Mouse (Mus musculus) midbrain, embryonic 12.5 days (tissue): ENCODE results near the gene Pou2f2. TPM values are rescaled to one million over a fixed set of nuclear protein-coding genes. Genes with fewer than 3 reads are reported as not detected.
A peak's percentile ranks its signal among the peaks of the same experiment; 100 is the strongest.

ENCODE experiments used
- ATAC-seq: fragments of 200-750 bp; cut with Nextera tagmentation; 2 replicates; pipeline ENCODE4 v1.8.0; 2017; ENCODE audit warnings: low read depth, moderate TSS enrichment, moderate library complexity; ENCODE audit not compliant: low FRiP score
- H3K27ac ChIP-seq: fragments of 300-500 bp; sonication (generic); replicated peaks from 2 replicates; pipeline ENCODE4 v1.5.1; 2016; ENCODE audit warnings: mild to moderate bottlenecking
- H3K27me3 ChIP-seq: fragments of 300-500 bp; sonication (generic); 2 replicates; pipeline ENCODE4 v1.6.1; 2016; ENCODE audit warnings: mild to moderate bottlenecking
- H3K36me3 ChIP-seq: fragments of 300-500 bp; sonication (generic); 2 replicates; pipeline ENCODE4 v1.6.1; 2016
- H3K4me1 ChIP-seq: fragments of 300-500 bp; sonication (generic); 2 replicates; pipeline ENCODE4 v1.6.1; 2016
- H3K4me2 ChIP-seq: fragments of 300-500 bp; sonication (generic); replicated peaks from 2 replicates; pipeline ENCODE4 v1.6.1; 2016; ENCODE audit warnings: mild to moderate bottlenecking, moderate library complexity
- H3K4me3 ChIP-seq: fragments of 300-500 bp; sonication (generic); 2 replicates; pipeline ENCODE4 v1.5.1; 2016; ENCODE audit warnings: mild to moderate bottlenecking
- H3K9ac ChIP-seq: fragments of 300-500 bp; sonication (generic); replicated peaks from 2 replicates; pipeline ENCODE4 v1.6.1; 2016; ENCODE audit warnings: mild to moderate bottlenecking, moderate library complexity
- H3K9me3 ChIP-seq: fragments of 300-500 bp; sonication (generic); 2 replicates; pipeline ENCODE4 v1.6.1; 2016; ENCODE audit warnings: mild to moderate bottlenecking
- WGBS: fragments of 180-500 bp; shearing (Covaris S2); methylation state at CpG from one replicate; pipeline ENCODE4 v1.1.7; 2016; 5-methylcytosine and 5-hydroxymethylcytosine counted together
- polyA plus RNA-seq: library from polyadenylated mRNA; unstranded; fragments of >200 nt; fragmentation: Nextera tagmentation; extraction: Ambion mirVana; gene quantifications from 2 replicates; pipeline ENCODE4 v1.2.1, GENCODE M21; 2016

Pou2f2 gene
- polyA plus RNA-seq, 1 experiment from 2014 or later: 44.0 TPM

DNA sequence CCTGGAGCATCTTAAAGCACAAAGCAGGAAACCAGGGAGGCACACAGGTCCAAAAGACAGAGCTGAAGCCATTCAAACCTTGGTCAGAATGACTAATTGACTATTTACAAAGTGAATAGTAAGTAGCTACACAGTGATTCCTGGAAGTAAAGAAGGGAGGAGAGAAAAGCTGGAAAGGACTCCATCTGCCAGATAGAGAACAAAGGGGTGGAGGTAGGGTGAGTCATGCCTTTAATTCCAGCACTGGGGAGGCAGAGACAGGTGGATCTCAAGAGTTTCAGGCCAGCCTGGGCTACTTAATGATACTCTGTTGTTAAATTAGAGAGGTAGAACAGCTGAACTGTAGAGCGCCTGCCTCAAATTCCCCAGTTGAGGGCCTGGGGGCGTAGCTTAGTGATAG is 34.6 kb upstream of the Pou2f2 start:
- no peak overlapping the region for H3K4me2 ChIP-seq
- no peak overlapping the region for H3K27ac ChIP-seq
- no peaks in the 10 kb centered on the region for H3K27me3 ChIP-seq
- no peak overlapping the region for H3K9ac ChIP-seq
- ATAC-seq: no peak
- no peak overlapping the region for H3K4me3 ChIP-seq
- H3K4me1 ChIP-seq: peaks cover 7% of the 10 kb centered on the region
- WGBS: 86% methylated on average over 2 of the region's 2 CpGs
- H3K9me3 ChIP-seq: no peaks in the 10 kb centered on the region
- H3K36me3 ChIP-seq: peaks cover 34% of the 10 kb centered on the region

DNA sequence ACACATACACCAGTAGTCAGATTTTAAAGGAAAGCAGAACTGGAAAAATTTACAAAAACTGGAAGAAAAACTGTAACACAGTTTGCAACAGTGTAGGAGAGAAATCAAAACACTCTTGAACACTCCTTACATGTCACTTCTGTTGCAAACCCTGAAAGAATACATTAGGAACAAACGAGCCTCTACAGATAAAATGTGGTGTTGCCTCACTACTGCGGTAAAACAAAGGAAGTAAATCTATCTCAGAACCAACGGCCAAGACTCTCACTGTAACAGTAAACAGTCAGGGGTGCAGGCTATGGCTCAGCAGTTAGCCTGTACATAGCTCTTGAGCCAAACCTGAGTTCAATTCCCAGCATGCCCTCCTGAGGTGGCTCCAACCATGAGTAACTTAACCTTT is 33.6 kb upstream of the Pou2f2 start:
- Histone ChIP-seq H3K36me3 (peaks cover 43% of the 10 kb centered on the region), H3K9ac (no peak overlapping the region), H3K4me3 (no peak overlapping the region), H3K9me3 (no peaks in the 10 kb centered on the region), H3K4me1 (no peaks in the 10 kb centered on the region), H3K27me3 (no peaks in the 10 kb centered on the region), H3K27ac (no peak overlapping the region), H3K4me2 (no peak overlapping the region)
- 82% methylated on average over 3 of the region's 3 CpGs for WGBS
- no peak for ATAC-seq

DNA sequence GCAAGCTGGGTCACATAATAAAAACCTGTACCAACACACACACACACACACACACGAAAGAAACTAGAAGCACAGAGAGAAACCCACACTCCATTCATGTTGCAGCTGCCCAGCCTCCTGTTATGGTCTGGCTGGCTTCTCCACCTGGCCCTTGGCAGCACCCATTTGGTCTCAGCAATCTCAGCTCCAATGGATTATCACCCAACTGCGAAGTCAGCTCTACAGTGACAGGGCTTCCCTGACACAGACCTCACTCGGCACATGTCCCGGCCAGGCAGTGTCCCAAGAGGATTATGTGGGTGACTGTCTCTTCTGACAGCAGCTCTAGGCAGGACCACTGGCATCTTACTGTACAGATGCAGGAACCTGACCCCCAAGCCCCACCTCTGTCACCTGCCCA is 31.0 kb upstream of the Pou2f2 start:
- H3K27me3 ChIP-seq: no peaks in the 10 kb centered on the region
- no peak overlapping the region for H3K4me3 ChIP-seq
- no peaks in the 10 kb centered on the region for H3K4me1 ChIP-seq
- 86% methylated on average over 4 of the region's 4 CpGs for WGBS
- peaks cover 49% of the 10 kb centered on the region for H3K36me3 ChIP-seq
- no peak overlapping the region for H3K9ac ChIP-seq
- no peak overlapping the region for H3K27ac ChIP-seq
- ATAC-seq: no peak
- no peak overlapping the region for H3K4me2 ChIP-seq
- no peaks in the 10 kb centered on the region for H3K9me3 ChIP-seq

DNA sequence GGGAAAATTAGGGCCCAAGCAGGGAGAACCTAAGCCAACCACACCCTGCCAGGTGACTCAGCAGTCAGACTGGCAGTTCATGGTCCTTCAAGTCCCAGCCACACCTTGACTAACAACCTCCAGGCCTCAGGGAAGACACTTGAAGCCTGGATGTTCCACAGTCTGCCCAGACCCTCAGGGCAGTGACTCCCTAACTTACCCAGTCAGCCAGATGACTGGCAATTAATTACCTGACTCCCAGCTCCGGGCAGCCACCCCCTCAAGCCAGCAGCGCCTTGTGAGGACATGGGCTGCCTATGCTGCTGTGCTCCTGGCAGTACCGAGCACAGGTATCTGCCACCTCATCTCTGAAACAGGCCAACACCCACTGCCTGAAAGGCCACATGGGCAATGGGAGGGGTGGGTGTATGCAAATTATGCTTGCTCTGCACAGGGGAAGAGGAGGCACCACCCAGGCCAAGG is 29.7 kb upstream of the Pou2f2 start:
- WGBS: 86% methylated on average over 3 of the region's 3 CpGs
- Histone ChIP-seq H3K9me3 (no peaks in the 10 kb centered on the region), H3K27ac (no peak overlapping the region), H3K4me3 (no peak overlapping the region), H3K4me1 (no peaks in the 10 kb centered on the region), H3K4me2 (no peak overlapping the region), H3K36me3 (peaks cover 42% of the 10 kb centered on the region), H3K27me3 (no peaks in the 10 kb centered on the region), H3K9ac (0 out of 2 replicates have a peak overlapping the region, but pooled peaks have one; percentile 20)
- no peak for ATAC-seq

DNA sequence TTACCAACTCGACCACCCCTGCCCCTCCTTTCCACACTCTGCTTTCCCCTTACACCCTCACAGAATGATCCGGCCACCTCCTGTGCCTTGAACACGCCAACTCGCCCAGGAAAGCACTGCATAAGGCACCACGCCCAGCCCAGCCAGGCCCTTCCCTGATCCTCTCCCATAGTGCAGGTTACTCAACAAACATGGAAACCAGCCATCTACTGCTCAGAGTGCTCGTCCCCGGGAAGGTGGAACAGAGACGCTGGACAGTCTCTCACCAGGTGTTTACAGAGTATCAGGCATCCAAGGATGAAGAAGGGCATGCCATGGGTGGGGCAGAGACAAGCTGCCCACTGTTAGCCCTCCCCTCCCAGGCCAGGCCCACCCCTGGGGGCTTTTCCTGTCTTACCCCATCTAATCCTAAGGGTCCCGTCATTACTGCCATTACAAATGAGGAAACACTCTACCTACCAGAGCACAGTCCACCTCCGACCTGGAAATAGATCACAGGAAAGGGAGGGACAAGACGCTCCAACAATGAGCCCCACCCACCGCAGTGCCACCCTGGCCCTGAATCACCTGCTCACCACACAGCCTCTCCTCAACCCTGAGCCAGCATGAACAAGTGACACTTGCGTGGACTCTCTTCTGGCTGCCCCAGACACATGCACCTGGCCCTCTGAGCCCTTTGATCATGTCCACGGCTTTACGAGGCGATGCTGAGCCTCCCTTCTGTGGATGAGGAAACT is 26.7 kb upstream of the Pou2f2 start:
- Histone ChIP-seq H3K4me2 (no peak overlapping the region), H3K9me3 (no peaks in the 10 kb centered on the region), H3K4me1 (no peaks in the 10 kb centered on the region), H3K27me3 (no peaks in the 10 kb centered on the region), H3K9ac (no peak overlapping the region), H3K4me3 (no peak overlapping the region), H3K27ac (no peak overlapping the region), H3K36me3 (peaks cover 49% of the 10 kb centered on the region)
- no peak for ATAC-seq
- WGBS: 90% methylated on average over 16 of the region's 16 CpGs

DNA sequence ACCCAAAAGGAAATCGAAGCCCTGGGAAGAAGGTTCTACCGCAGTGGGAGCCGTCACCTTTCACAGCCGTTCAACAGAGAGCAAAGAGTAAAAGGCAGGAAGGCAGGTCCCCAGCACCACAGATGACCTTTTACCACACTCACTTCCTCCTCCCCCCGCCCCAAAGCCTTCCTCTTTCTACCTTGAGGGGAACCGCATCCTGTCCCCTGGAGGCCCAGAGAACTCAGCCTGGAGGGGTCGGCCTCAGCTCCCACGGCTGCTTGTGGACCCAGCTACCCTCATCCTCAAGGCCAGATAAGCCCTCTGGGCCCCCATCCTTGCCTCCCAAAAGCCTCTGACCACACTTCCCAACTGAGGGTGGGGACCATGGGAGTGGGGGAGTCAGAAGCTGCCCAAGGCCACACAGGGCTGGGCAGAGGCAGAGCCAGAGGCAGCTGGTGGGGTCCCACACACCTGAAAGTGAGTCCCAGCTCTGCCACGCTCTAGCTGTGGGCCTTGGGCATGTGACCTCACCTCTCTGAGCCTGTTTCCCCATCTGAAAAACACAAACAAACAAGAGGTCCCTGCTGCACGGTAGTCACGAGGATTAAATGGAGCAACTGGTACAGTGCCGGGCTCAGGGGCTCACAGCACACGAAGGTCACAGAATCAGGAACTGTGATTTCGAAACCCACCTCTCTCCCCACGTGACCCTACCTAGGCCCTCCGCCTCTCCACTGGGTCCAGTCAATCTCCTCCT is 26.0 kb upstream of the Pou2f2 start:
- Histone ChIP-seq H3K27ac (no peak overlapping the region), H3K9me3 (no peaks in the 10 kb centered on the region), H3K4me3 (no peak overlapping the region), H3K4me1 (no peaks in the 10 kb centered on the region), H3K4me2 (no peak overlapping the region), H3K9ac (no peak overlapping the region), H3K36me3 (peaks cover 42% of the 10 kb centered on the region), H3K27me3 (no peaks in the 10 kb centered on the region)
- 89% methylated on average over 16 of the region's 16 CpGs for WGBS
- ATAC-seq: no peak

DNA sequence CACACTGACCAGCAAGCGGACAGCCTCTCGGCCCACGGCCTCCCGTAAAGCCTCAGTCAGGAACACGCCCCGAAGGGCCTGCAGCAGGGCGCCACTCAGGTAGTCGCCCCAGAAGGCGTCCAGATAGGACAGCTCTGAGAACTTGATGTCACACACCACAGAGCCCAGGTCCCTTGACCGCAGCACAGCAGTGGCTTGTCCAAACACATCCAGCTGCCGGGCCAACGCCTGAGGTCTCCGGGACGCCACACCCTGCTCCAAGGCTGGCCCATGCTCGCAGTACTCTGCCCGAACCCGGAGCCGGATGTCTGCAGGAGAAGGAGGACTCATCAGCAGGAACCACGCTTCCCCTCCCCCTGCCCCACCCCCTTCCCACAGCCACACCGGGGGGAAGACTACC is 24.1 kb upstream of the Pou2f2 start:
- Histone ChIP-seq H3K9ac (no peak overlapping the region), H3K4me2 (no peak overlapping the region), H3K27ac (no peak overlapping the region), H3K4me3 (no peak overlapping the region), H3K27me3 (no peaks in the 10 kb centered on the region), H3K4me1 (no peaks in the 10 kb centered on the region), H3K9me3 (no peaks in the 10 kb centered on the region), H3K36me3 (peaks cover 27% of the 10 kb centered on the region)
- no peak for ATAC-seq
- 91% methylated on average over 20 of the region's 20 CpGs for WGBS

DNA sequence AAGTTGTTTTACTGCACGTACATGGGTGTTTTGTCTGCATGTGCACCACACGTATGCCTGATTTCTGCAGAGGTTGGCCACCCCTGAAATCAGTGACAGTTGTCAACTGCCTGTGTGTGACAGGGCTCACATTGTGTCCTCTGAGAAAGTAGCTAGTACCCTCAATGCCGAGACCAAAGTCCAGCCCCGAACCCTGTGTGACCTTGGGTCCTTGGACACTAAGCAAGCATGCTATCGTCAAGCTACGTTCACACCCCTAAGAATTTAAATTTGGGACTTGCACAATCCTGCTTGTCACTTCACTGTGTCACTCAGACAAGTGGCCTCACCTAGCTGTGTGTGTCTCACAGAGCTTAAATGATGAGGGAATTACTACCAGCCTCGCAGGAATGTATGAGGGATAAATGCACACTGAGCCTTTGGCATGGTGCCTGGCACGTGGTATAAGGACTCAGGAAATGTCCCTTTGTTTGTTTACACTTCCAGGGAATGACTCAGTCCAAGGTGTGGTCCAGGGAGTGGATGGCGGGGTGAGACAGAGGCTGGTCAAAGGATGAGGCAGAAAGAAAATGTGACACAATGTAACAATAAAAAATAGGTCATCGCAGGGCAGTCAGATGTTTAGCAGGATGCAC is 18.0 kb upstream of the Pou2f2 start:
- Histone ChIP-seq H3K9me3 (no peaks in the 10 kb centered on the region), H3K4me1 (no peaks in the 10 kb centered on the region), H3K4me2 (no peak overlapping the region), H3K27ac (no peak overlapping the region), H3K9ac (no peak overlapping the region), H3K27me3 (no peaks in the 10 kb centered on the region), H3K36me3 (peaks cover 4% of the 10 kb centered on the region; the same call in 1 of the 2 replicates), H3K4me3 (no peak overlapping the region)
- no peak for ATAC-seq
- WGBS: 78% methylated on average over 10 of the region's 10 CpGs

DNA sequence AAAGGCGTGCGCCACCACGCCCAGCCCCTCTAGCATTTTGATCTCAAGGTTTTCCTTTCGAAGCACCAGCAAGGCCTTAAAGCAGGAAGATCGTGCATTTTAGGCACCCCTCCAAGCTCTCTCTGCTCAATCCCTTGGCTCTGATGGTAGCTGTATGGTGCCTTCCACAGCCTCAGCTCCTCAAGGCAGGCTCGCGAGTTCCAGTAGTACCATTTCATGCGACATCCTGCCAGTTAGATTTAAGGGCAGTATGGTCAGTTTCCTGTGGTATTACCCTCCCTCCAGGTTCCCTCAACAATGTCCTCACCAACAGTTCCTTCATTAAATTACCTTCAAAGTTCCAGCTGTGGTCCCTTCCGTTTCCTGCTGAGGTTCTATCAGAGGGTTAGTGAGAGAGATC is 16.6 kb upstream of the Pou2f2 start:
- WGBS: 92% methylated on average over 9 of the region's 9 CpGs
- H3K9ac ChIP-seq: no peak overlapping the region
- ATAC-seq: no peak

DNA sequence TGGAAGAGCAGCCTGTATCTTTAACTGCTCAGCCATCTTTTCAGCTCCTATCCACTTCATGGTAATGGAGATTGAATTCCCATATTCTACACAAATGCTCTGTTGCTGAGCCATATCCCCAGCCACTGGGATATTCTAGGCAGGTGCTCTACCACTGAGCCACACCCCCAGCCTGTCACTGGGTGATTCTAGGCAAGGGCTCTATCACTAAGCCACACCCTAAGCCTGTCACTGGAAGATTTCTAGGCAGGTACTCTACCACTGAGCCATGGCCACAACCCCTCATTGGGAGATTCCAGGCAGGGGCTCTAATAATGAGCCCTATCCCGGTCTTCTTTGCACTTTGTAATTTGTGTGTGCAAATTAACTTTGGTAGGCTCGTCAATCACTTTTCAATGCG is 15.6 kb upstream of the Pou2f2 start:
- Histone ChIP-seq H3K9ac (no peak overlapping the region), H3K4me3 (no peak overlapping the region), H3K4me1 (no peaks in the 10 kb centered on the region), H3K27me3 (no peaks in the 10 kb centered on the region), H3K27ac (no peak overlapping the region), H3K36me3 (no peaks in the 10 kb centered on the region; the same call in 1 of the 2 replicates), H3K9me3 (no peaks in the 10 kb centered on the region), H3K4me2 (no peak overlapping the region)
- no peak for ATAC-seq
- WGBS: 87% methylated on average over 3 of the region's 3 CpGs

More for the DNA sequence above, 16.6 kb upstream of the Pou2f2 start:
- Histone ChIP-seq H3K4me3 (no peak overlapping the region), H3K4me1 (no peaks in the 10 kb centered on the region), H3K4me2 (no peak overlapping the region), H3K9me3 (no peaks in the 10 kb centered on the region), H3K27me3 (no peaks in the 10 kb centered on the region), H3K27ac (no peak overlapping the region), H3K36me3 (no peaks in the 10 kb centered on the region; the same call in 1 of the 2 replicates)

DNA sequence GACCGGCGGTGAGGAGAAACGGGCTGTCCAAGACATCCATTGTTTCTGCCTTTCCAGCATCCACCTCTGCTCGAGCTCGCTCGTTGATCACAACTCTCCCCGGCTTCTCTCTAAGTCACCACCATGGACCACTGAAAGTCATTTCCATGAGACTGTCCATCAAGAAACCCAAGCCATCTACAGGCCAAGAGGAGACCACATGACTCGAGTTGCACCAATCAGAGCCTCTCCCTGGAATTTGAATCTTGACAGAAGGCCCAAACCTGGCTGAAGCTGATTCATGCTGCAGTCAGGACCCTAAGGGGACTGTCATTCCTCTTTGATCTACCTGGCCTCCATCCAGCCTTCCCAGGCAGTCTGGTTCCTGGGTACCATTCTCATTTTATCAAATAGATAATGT is 12.6 kb upstream of the Pou2f2 start:
- H3K4me3 ChIP-seq: no peak overlapping the region
- no peak overlapping the region for H3K9ac ChIP-seq
- no peak overlapping the region for H3K4me2 ChIP-seq
- H3K36me3 ChIP-seq: no peaks in the 10 kb centered on the region
- no peak for ATAC-seq
- 75% methylated on average over 8 of the region's 8 CpGs for whole genome bisulfite sequencing
- no peak overlapping the region for H3K27ac ChIP-seq
- no peaks in the 10 kb centered on the region for H3K4me1 ChIP-seq
- peaks cover 5% of the 10 kb centered on the region; the same call in 1 of the 2 replicates for H3K27me3 ChIP-seq
- no peaks in the 10 kb centered on the region for H3K9me3 ChIP-seq

DNA sequence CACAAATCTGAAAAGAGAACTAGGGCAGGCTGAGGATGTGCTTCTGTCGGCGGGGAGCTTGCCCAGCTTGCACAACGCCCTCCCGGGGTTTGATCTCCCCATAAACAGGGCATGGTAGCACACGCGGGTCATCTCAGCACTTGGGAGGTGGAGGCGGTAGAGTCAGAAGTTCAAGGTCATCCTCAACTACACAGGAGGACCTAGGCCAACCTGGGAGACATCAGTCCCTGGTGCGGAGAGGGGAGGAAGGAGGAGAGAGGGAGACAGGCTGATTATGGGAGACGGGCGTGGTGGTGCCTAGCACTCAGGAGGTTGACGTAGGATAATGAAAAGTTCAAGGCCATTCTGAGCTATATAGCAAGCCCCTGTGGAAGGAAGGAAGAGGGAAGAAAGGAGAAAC is 11.3 kb upstream of the Pou2f2 start:
- WGBS: 92% methylated on average over 11 of the region's 11 CpGs
- no peaks in the 10 kb centered on the region for H3K4me1 ChIP-seq
- H3K36me3 ChIP-seq: no peaks in the 10 kb centered on the region
- H3K4me2 ChIP-seq: no peak overlapping the region
- H3K27me3 ChIP-seq: peaks cover 5% of the 10 kb centered on the region; the same call in 1 of the 2 replicates
- no peak overlapping the region for H3K4me3 ChIP-seq
- H3K27ac ChIP-seq: no peak overlapping the region
- H3K9me3 ChIP-seq: no peaks in the 10 kb centered on the region
- no peak overlapping the region for H3K9ac ChIP-seq
- no peak for ATAC-seq
